Mouse (Mus musculus): ENCODE measurements around the gene Erbb2. TPM values are rescaled to one million over a fixed set of nuclear protein-coding genes. Genes with fewer than 3 reads are reported as not detected.

The Erbb2 gene
- polyA plus RNA-seq, 1 experiment from 2014 or later = 48.3 TPM

GRCm38 (mm10) chr11:98481231-98481630 is 69.0 kb downstream of the Erbb2 start:
- H3K9me3 ChIP-seq (ENCODE audit: control insufficient read depth, low read length) = no peaks in the 10 kb centered on the region
- no peaks in the 10 kb centered on the region for H3K36me3 ChIP-seq (ENCODE audit: control insufficient read depth, insufficient read depth, low read length)
- H3K4me2 ChIP-seq (ENCODE audit: low read depth, low read length) = no peak overlapping the region
- no peak for DNase-seq (ENCODE audit: low spot score)
- H3K4me3 ChIP-seq (ENCODE audit: low read depth, low read length) = no peak overlapping the region
- H3K27me3 ChIP-seq (replicated peaks; ENCODE audit: control insufficient read depth, insufficient read depth, low read length) = no peaks in the 10 kb centered on the region
- no peaks in the 10 kb centered on the region for H3K4me1 ChIP-seq (ENCODE audit: control insufficient read depth, insufficient read depth, low read length)
- ATAC-seq (ENCODE audit: low read depth) = no peak
- WGBS = 41% methylated on average over 6 of the region's 6 CpGs
- no peak overlapping the region for H3K9ac ChIP-seq (ENCODE audit: low read depth, low read length)
- no peak overlapping the region for H3K27ac ChIP-seq (replicated peaks; ENCODE audit: low read depth, low read length)

GRCm38 (mm10) chr11:98482067-98482466 is 69.8 kb downstream of the Erbb2 start:
- ATAC-seq (ENCODE audit: low read depth) (no peak), DNase-seq (ENCODE audit: low spot score) (no peak)
- Histone ChIP-seq H3K4me3 (ENCODE audit: low read depth, low read length) (no peak overlapping the region), H3K4me1 (ENCODE audit: control insufficient read depth, insufficient read depth, low read length) (no peaks in the 10 kb centered on the region), H3K9me3 (ENCODE audit: control insufficient read depth, low read length) (no peaks in the 10 kb centered on the region), H3K27me3 (replicated peaks; ENCODE audit: control insufficient read depth, insufficient read depth, low read length) (no peaks in the 10 kb centered on the region), H3K4me2 (ENCODE audit: low read depth, low read length) (no peak overlapping the region), H3K27ac (replicated peaks; ENCODE audit: low read depth, low read length) (no peak overlapping the region), H3K9ac (ENCODE audit: low read depth, low read length) (no peak overlapping the region), H3K36me3 (ENCODE audit: control insufficient read depth, insufficient read depth, low read length) (no peaks in the 10 kb centered on the region)
- 81% methylated on average over 10 of the region's 10 CpGs for WGBS

GRCm38 (mm10) chr11:98485749-98486148 is 73.5 kb downstream of the Erbb2 start:
- no peaks in the 10 kb centered on the region; the same call in 1 of the 2 replicates for H3K27me3 ChIP-seq (replicated peaks; ENCODE audit: control insufficient read depth, insufficient read depth, low read length)
- H3K4me1 ChIP-seq (ENCODE audit: control insufficient read depth, insufficient read depth, low read length) = no peaks in the 10 kb centered on the region
- ATAC-seq (ENCODE audit: low read depth) (no peak), DNase-seq (ENCODE audit: low spot score) (no peak)
- no peak overlapping the region for H3K4me2 ChIP-seq (ENCODE audit: low read depth, low read length)
- H3K9me3 ChIP-seq (ENCODE audit: control insufficient read depth, low read length) = no peaks in the 10 kb centered on the region
- H3K9ac ChIP-seq (ENCODE audit: low read depth, low read length) = no peak overlapping the region
- 81% methylated on average over 2 of the region's 2 CpGs for WGBS
- no peak overlapping the region for H3K4me3 ChIP-seq (ENCODE audit: low read depth, low read length)
- H3K36me3 ChIP-seq (ENCODE audit: control insufficient read depth, insufficient read depth, low read length) = no peaks in the 10 kb centered on the region
- H3K27ac ChIP-seq (replicated peaks; ENCODE audit: low read depth, low read length) = no peak overlapping the region

Other genes starting within 250 kb of the Erbb2 start
- gene Med1, start 219.2 kb upstream of the Erbb2 start, polyA plus RNA-seq (2014; fragmentation: Nextera tagmentation; extraction: Ambion mirVana) = 46.6 and 51.0 TPM in 2 replicates
- gene Cdk12, start 209.4 kb upstream of the Erbb2 start, polyA plus RNA-seq (2014; fragmentation: Nextera tagmentation; extraction: Ambion mirVana) = 9.8 and 11.1 TPM in 2 replicates
- 0.10 TPM in 1 of 2 replicates, not detected in the other for gene Neurod2, start 82.8 kb upstream of the Erbb2 start, polyA plus RNA-seq (2014; fragmentation: Nextera tagmentation; extraction: Ambion mirVana)
- gene Ppp1r1b, start 64.1 kb upstream of the Erbb2 start, polyA plus RNA-seq (2014; fragmentation: Nextera tagmentation; extraction: Ambion mirVana) = 4.1 and 5.1 TPM in 2 replicates
- gene Stard3, start 54.1 kb upstream of the Erbb2 start, polyA plus RNA-seq (2014; fragmentation: Nextera tagmentation; extraction: Ambion mirVana) = 31.0 and 32.8 TPM in 2 replicates
- 22.8 and 27.7 TPM in 2 replicates for gene Tcap, start 28.7 kb upstream of the Erbb2 start, polyA plus RNA-seq (2014; fragmentation: Nextera tagmentation; extraction: Ambion mirVana)
- gene Pnmt, start 26.0 kb upstream of the Erbb2 start, polyA plus RNA-seq (2014; fragmentation: Nextera tagmentation; extraction: Ambion mirVana) = 0.49 and 0.59 TPM in 2 replicates
- 9.3 and 10.5 TPM in 2 replicates for gene Pgap3, start 12.0 kb upstream of the Erbb2 start, polyA plus RNA-seq (2014; fragmentation: Nextera tagmentation; extraction: Ambion mirVana)
- 92.4 and 102 TPM in 2 replicates for gene Mien1, start 26.5 kb downstream of the Erbb2 start, polyA plus RNA-seq (2014; fragmentation: Nextera tagmentation; extraction: Ambion mirVana)
- 8.3 and 8.8 TPM in 2 replicates for gene Grb7, start 33.9 kb downstream of the Erbb2 start, polyA plus RNA-seq (2014; fragmentation: Nextera tagmentation; extraction: Ambion mirVana)
- gene Ikzf3, start 133.6 kb downstream of the Erbb2 start, polyA plus RNA-seq (2014; fragmentation: Nextera tagmentation; extraction: Ambion mirVana) = 0.18 and 0.21 TPM in 2 replicates
- 0.21 TPM in 1 of 2 replicates, not detected in the other for gene Zpbp2, start 138.6 kb downstream of the Erbb2 start, polyA plus RNA-seq (2014; fragmentation: Nextera tagmentation; extraction: Ambion mirVana)
- 12.6 and 13.6 TPM in 2 replicates for gene Ormdl3, start 174.9 kb downstream of the Erbb2 start, polyA plus RNA-seq (2014; fragmentation: Nextera tagmentation; extraction: Ambion mirVana)
- not detected in 2 replicates for gene Lrrc3c, start 185.8 kb downstream of the Erbb2 start, polyA plus RNA-seq (2014; fragmentation: Nextera tagmentation; extraction: Ambion mirVana)
- 0.54 and 0.75 TPM in 2 replicates for gene Gm12355, start 213.2 kb downstream of the Erbb2 start, polyA plus RNA-seq (2014; fragmentation: Nextera tagmentation; extraction: Ambion mirVana)
- not detected in 2 replicates for gene Gsdma3, start 213.9 kb downstream of the Erbb2 start, polyA plus RNA-seq (2014; fragmentation: Nextera tagmentation; extraction: Ambion mirVana)
- gene Gsdma2, start 234.3 kb downstream of the Erbb2 start, polyA plus RNA-seq (2014; fragmentation: Nextera tagmentation; extraction: Ambion mirVana) = not detected in 2 replicates